Mouse (Mus musculus) ES-Bruce4 (cell line): ENCODE measurements around the gene Tcl1b5.
"Not testable (repeated sequence)": the region's sequence is repeated elsewhere in the genome, so short reads cannot be mapped to it uniquely, and the experiment has no call there.

ENCODE experiments used
- CTCF ChIP-seq: IDR thresholded peaks from one replicate; pipeline ENCODE4 v1.8.1; 2011; ENCODE audit warnings: low read depth, low read length
- EP300 ChIP-seq: IDR thresholded peaks from 2 replicates; pipeline ENCODE4 v1.6.1; 2011; ENCODE audit warnings: low read depth, low read length; ENCODE audit not compliant: insufficient read depth
- POLR2A ChIP-seq: IDR thresholded peaks from one replicate; pipeline ENCODE4 v1.8.1; 2011; ENCODE audit warnings: low read length; ENCODE audit not compliant: insufficient read depth

DNA sequence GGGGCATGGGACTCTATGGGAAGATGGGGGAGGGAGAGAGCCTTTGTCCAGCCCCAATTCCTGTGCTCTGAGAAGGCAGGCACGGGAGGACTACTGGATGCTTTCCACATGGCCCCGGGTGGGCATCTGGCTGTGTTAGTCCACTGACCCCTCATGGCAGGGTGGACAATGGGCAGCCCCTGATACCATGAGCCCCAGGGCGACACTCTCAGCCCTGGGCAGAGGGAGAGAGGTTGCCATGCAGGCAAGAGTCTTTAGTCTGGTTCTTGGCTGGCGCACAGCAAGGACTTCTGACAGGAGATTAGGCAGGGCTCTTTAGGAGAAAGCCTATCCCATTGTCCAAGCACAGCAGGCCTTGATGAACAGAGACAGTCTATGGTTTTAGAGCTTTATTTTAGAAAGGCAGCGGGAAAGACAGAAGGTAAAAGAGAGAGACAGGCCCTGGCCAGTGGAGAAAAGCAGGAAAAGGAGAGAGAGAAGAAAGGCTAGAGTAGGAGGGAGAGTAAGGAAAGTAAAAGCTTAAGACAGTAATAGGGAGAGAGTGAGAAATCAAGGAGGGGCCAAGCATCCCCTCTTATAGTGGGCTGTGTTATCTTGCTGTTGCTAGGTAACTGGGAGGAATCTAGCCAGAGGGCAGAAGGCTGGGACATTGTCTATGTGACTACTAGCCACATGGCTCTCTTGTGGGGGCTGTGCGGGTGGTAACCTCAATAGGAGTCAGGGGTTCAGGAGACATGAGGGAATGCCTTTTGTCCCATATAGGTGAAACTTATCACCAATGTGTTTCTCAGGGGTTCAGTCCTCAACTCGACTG is 23.7 kb downstream of the Tcl1b5 start:
- not testable (repeated sequence) for TF ChIP-seq POLR2A, CTCF, EP300
